Mouse (Mus musculus) brain, embryonic 14.5 days (tissue): ENCODE results near the gene Zfp638.

Source experiments
- CTCF ChIP-seq: fragments of 200-500 bp; IDR thresholded peaks from 2 replicates; pipeline ENCODE4 v1.5.1; 2012; ENCODE audit warnings: inconsistent platforms, mild to moderate bottlenecking, moderate library complexity, borderline replicate concordance; ENCODE audit not compliant: insufficient read depth, insufficient read length; ENCODE audit errors: extremely low read depth
- POLR2A ChIP-seq: fragments of 200-500 bp; IDR thresholded peaks from 2 replicates; pipeline ENCODE4 v1.6.1; 2012; ENCODE audit warnings: mild to moderate bottlenecking, inconsistent platforms, borderline replicate concordance; ENCODE audit not compliant: poor library complexity, insufficient read depth, insufficient read length, severe bottlenecking; ENCODE audit errors: extremely low read depth

DNA sequence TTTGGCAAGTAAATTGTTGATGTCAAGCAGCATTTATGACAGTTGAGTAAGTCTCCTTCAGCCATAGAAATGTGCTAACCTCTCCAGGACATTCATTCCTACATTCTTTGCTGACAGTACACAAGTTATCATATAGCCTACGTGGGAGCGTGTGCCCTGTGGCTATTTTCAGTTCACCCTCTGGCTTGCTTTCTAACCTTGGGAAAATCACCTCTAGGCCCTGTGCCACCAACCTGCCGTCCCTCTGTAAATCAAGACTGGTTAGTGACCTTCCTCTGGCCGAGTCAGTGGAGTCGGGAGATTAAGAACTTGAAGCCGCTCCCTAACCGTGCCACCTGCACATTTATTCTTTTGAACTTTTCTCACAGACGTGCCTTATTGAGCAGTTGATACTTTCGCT is 6.9 kb upstream of the Zfp638 start:
- TF ChIP-seq POLR2A: no peak
- TF ChIP-seq CTCF: no peak
